Mouse (Mus musculus) granulocyte monocyte progenitor cell, adult 5-6 weeks (primary cell): ENCODE data around the gene Pcnt. TPM values are rescaled to one million over a fixed set of nuclear protein-coding genes. Genes with fewer than 3 reads are reported as not detected.

Experiments used
- ATAC-seq: replicated peaks from 2 replicates; pipeline ENCODE4 v1.8.0; 2016; ENCODE audit warnings: mild to moderate bottlenecking, moderate TSS enrichment, inconsistent platforms; ENCODE audit not compliant: poor library complexity, severe bottlenecking
- total RNA-seq, 2 experiments: library from RNA; stranded (forward) in 1 of 2; stranded (reverse) in 1 of 2; fragments of 200-712, 200-1000 nt in 1 of 2; fragments of >200 nt in 1 of 2; fragmentation: Nextera tagmentation in 1 of 2; gene quantifications; 2 replicates each; pipeline ENCODE4 v1.2.3; 2014 to 2017

The Pcnt gene
- total RNA-seq (2014; fragmentation: Nextera tagmentation) = 39.5 and 41.9 TPM in 2 replicates
- 53.6 and 55.6 TPM in 2 replicates for total RNA-seq (2017)

DNA sequence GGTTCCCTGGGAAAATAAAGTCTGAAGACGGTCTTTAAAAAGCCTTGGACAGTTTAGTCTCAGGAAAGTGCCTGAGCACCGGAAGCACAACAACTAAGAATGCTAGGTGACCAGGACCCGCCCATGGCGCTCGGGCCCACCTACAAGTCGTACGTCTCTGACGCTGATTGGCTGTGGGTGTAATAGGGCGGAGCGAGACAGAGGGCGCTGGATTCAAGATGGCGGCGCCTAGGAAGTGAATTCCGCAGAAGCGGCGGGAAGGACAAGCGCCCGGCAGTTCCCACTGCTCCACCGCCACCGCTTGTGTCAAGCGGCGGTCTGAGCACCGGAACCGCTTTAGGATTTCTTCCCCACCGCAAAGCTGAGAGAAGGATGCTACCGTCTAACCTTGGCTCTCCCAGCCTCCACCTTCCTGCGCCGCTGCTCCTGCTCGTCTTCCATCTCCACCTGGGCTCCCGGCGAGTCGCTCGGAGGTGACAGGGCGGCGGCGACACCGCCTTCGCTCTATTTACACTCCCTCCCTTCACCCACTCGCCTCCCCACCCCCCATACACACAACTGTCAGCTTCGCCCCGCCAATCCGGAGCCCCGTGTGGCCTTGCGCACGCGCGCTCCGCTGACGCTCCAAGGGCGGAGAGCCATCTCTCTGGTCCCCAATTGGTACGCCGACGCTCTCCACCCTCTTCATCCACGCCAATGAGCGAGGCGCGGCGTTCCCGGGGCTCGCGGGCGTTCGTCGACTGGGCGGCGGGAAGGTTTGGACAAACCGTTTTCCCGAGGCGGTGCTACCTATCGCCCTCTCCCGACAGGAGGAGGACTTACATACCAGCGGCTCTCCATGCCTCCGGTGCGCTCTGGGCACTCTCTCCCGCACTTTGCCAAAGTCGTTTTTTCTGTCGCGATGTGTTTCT lies at the start of gene Pcnt:
Gene Pcnt (minus strand): TSS at position 609 of the 911 bp plus-strand sequence.
- peak; percentile 90 for ATAC-seq

DNA sequence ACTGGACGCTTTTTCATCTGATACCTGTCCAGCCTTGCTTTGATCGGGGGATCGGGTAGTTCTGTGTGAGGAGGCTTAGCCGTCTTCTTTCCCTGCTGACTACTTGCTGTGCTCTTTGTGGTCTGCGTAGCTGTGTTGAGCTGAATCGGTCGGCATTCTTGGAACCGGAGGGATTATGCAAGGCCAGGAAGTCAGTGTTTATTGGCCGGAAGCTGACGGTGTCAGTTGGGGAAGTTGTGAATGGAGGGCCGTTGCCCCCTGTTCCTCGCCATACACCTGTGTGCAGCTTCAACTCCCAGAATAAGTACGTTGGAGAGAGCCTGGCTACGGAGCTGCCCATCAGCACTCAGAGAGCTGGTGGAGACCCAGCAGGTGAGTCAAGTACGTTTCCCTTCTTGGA lies 46.6 kb upstream of the Pcnt start:
- peak; percentile 77 for ATAC-seq

DNA sequence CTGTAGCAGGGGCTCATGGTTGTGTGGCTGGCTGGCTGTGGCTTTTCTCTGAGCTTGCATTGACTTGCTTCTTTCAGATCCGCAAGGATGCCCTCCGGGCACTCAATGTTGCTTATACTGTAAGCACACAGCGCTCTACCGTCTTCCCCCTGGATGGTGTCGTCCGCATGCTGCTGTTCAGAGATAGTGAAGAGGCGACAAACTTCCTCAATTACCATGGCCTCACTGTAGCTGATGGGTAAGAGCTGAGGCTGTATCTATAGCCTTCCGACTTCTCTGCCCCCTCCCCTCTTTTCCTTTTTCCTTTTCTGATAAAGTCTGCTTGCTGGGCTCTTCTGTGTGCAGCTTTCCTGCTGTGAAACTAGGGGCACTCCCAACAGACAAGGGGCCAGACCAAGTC lies 45.7 kb upstream of the Pcnt start:
- peak; percentile 40; the same call in 1 of the 2 replicates for ATAC-seq

DNA sequence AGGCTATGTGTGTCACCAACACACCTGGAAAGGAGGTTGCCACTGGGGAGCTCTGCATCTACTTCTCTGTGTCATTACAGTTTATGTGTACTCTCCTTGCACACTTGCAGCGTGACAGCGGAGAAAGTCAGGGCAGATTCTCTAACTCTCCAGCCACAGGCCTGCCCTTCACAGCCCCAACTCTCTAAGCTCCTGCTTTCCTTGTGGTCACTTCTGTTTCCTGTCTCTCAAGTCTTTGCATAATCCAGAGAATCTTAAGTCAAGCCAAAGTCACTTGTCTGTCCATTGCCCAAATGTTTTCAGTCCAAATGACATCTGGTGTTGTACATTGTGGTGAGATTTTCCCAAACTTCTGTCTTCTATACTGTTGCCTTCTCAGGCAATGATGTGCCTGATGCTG lies 43.7 kb upstream of the Pcnt start:
- peak; percentile 69 for ATAC-seq

DNA sequence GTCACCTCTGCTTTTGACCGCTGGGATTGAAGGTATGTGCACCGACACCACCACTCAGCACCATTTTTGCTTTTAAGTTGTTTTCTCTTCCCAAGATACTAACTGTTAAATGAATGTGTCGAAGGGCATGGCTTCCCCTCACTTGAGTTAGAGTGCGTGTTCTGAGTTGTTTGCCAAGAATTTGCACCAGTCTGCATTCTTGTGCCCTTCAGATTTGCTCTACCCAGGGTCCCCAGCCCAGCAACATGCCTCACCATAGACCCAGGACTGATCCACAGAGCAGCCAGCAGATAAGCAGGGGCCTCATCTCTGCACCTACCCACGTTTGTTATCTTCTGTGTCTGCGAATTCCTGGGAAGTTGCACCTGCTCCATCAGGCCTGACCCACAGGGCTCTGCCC lies 38.9 kb upstream of the Pcnt start:
- ATAC-seq = no peak

DNA sequence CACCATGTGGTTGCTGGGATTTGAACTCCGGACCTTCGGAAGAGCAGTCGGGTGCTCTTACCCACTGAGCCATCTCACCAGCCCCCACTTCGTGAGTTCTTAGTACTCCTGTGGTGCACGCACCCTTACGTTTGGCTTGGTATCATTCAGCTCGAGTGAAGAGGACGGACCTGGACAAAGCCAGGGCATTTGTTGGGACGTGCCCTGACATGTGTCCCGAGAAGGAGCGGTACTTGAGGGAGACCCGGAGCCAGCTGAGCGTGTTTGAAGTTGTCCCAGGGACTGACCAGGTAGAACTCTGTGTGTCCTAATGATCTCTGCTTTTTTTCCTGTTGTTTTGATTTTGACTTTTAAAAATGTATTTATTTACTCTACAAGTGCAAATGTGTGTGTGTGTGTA lies 38.3 kb upstream of the Pcnt start:
- ATAC-seq = no peak

DNA sequence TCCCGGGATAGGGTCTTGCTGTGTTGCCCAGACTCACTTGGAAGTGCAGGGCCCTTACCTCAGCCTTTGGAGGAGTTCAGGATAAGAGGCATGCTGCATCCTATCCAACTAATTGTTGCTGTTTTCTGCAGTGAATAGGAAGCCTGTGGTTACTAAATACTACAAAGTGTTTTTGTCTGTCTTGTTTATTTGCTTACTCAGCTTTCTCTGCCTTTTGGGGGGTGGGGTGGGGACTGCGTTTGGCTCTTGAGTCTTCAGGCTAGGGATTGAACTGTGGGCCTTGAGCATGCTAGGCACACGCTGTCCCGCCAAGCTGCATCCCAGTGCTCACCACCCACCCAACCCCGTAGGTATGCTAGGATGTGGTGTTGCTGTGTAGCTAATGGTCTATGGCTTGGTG lies 31.2 kb upstream of the Pcnt start:
- no peak for ATAC-seq

DNA sequence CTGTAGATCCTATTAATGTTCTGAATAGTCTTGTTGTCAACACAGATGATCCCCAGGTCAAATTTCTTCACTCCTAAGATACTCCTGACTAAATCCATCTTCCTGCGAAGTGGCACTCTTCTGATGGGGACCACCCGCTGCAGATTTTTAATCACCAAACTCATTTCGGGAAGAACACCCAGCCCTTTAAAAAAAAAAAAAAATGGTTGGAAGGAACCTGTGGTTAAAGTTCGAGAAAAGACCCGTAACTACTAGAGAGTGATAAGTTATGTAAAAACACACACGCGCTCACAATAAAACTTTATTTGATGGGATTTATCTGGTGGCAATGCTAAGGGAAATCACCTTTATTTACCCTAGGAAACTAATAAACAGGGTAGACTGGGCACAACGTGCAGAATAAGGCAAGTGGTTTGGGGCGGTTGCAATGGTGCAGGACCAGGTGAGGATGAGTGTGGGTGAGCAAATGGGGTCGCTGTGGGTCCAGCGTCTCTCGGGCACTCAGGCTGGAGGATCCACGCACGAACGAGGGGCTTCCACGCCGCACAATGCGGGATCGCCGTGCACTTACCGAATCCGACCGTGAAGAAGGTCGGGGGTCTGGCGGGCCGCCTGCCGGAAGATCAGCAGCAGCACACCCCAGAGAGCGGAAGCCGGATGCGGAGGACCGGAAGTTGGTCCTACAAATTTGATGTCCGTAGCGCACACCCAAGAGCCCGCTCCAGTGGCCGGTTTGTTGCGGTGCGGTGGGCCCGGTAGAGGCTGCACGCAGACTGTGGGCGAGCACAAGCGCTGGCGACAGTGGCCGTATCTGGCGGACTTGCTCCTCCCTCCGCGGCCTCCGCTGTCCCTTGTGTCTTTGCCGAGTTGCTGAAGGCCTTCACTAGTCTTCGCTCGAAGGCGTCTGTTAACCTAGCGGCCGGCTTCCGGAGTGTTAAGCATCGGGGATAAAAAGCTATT lies 25.9 kb upstream of the Pcnt start, which contains the start of the genes Mcm3ap and Ybey:
Gene Mcm3ap (plus strand): TSS at position 725 of the 960 bp plus-strand sequence.
Gene Ybey (minus strand): TSS at position 912 of the 960 bp plus-strand sequence.
- ATAC-seq = peak; percentile 99

DNA sequence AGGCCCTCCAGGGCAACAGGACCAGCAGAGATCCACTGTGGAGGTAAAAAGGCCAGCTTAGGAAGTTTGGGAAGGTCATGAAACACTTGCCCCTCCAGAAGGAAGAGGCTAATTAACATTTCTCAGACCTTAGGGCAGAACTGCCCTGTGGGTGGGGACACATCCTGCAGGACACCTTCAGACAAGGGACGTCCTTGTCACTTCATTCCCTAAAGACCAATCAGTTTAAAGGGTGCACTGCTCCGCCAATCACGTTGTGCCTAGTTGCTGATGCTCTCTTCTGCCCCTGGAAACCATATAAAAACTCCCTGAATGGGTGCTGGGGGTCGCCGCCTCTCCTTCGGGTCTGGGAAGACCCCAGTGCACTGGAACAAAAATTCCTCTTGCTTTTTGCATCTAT lies 20.1 kb upstream of the Pcnt start:
- ATAC-seq = no peak

DNA sequence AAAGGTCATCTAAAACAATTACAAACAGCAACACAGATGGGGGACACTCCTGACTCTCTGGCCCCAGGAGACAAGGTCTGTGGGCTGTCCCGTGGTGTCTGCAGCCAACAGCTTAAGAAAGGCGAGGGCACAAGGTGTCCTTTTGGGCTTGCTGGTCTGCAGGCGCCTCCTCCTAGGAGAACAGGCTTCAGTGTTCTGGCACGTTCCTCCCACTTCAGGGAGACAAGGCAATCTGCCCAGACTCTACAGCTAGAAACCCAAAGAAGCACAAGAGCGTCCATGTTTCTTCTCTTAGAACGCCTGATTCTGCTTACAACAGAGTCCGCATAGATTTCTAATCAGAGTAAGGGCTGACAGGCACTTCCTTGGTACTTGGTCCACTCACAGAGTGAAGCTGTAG lies 19.7 kb upstream of the Pcnt start:
- no peak for ATAC-seq

DNA sequence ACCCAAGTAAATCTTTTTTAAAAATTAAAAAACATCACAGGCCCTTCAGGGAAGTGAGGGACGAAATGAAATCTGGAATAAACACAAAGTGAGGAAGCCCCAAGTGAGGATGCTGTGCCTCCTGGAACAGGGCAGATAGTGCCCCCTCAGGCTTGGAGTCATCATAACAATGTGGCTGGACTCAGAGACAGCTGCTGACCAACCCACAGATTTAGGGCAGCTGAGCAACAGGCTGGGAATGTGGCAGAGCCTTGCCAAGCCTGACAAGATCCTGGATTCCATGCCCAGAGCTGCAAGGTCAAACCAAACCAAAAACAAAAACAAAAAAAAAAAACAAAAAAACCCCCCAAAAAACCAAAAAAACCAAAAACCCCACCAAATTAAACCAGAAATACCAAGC lies 18.7 kb upstream of the Pcnt start:
- no peak for ATAC-seq

DNA sequence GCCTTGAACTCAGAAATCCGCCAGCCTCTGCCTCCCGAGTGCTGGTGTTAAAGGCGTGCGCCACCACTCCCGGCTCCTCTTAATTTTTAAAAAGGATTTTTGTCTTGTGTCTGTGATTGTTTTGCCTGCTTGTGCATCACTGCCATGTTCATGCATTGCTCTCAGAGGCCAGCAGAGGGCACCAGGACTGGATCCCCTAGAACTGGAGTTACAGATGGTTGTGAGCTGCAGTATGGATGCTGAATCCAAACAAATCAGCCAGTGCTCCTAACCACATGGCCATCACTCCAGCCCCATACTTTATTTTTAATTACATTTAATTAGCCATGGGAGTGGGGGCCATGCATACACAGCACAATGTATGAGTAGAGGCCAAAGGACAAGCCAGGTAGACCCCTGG lies 12.7 kb upstream of the Pcnt start:
- peak; percentile 73 for ATAC-seq

DNA sequence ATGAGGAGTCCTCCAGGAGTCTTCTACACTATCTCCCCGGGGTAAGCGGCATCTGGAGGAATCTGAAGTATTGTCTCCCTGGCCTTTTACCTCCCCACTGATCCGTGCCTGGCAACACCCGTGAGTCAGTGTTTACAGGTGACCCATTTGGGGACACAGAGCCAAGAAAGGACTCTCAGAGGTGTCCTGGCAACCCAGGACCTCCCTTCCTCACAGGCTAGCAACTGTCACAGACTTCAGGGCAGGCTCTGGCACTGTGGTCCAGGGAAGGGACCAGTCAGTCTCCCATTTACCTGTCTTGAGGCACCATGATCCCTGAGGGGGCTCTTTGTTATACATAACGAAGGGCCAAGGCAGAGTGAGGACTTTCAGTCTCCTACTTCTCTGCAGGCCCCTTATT lies 6.3 kb upstream of the Pcnt start, which contains the start of gene 2610028H24Rik:
Gene 2610028H24Rik (plus strand): TSS at position 231 of the 400 bp plus-strand sequence.
- ATAC-seq = no peak

DNA sequence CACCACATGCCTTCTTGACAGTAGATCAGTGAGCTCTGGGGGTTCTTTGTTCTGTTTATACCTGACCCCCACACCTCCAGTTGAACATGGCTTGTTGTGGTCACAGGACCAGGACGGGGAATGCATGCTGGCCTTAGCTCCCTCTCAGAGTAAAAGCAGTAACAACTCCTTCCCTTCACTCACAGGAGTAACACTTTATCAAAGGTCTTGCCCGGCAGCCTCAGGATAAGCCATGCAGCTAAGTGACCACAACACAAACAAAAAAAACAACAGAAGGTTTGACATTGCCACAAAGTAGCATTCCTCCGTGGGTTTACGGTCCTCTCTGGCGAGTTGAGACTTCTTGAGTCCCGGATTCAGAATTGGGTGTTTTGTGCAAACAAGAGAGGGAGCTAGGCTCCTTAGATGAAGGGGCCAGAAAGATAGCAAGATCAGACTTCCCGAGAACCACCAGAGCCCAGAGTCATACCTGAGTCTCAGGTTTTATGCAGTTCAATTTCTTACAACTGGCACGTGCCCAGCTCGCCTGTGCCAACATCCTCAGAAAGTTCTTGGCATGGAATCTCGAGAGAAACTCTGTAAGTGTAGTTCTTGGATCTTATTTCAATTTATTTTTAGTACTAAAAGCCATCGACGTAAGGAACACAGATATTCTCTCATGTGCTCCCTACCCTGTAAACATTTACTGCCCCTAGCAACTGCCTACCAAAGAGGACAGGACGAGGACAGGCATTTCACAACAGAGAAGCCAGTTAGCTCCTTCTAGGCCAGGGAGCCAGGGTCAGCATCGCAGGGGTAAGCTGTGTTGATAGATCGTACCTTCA lies 5.0 kb upstream of the Pcnt start:
- no peak for ATAC-seq

DNA sequence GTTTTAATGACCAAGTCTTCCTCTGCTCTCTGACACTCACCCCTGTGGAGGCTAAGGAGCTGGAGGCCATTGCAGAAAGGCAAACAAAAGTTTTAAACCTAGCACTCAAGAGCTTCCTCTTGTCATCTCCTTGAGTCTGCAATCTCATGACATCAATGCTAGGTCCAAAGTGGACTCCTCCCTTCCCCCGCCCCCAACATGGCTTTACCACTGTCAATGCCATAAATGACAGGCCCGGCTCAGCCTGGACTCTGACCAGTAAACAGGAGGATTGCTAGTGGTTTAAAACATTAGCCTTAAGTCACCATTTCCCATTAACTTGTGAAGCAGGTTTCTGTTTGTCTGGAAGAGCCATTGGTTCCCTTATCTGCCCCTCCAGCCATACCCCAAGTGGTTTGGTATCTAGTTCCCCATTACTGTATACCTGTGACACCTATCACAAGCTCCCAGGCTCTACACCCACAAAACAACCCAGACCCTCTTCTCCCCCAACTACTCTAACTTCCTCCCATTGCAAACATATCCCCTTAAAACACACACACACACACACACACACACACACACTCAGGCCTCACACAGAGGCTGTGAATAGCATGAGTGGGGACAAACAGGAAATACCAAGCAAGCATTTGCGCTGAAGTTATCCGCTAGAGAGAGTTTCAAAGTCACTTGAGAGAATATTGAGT lies 3.6 kb upstream of the Pcnt start:
- ATAC-seq = peak; percentile 4

DNA sequence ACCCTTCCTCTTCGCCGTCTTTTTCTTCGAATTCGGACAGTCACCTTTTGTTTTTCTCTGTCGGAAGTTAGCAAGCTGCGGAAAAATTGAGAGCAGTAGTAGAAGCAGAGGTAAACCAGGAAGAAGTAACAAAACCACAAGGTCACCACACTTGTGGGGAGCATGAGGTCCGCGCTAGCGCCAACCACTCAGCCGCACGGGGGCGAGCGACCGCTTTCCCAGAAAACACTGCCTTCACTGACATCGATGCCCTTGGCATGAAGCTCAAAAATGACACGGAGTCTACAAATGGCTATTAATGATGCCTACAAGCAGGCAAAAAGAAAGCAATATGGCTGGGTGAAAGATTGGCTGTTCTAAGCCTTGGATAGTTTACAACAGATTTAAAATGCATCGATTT lies 2.3 kb downstream of the Pcnt start, which contains the start of gene AC141477.1:
Gene AC141477.1 (minus strand): TSS at position 164 of the 400 bp plus-strand sequence.
- no peak for ATAC-seq

DNA sequence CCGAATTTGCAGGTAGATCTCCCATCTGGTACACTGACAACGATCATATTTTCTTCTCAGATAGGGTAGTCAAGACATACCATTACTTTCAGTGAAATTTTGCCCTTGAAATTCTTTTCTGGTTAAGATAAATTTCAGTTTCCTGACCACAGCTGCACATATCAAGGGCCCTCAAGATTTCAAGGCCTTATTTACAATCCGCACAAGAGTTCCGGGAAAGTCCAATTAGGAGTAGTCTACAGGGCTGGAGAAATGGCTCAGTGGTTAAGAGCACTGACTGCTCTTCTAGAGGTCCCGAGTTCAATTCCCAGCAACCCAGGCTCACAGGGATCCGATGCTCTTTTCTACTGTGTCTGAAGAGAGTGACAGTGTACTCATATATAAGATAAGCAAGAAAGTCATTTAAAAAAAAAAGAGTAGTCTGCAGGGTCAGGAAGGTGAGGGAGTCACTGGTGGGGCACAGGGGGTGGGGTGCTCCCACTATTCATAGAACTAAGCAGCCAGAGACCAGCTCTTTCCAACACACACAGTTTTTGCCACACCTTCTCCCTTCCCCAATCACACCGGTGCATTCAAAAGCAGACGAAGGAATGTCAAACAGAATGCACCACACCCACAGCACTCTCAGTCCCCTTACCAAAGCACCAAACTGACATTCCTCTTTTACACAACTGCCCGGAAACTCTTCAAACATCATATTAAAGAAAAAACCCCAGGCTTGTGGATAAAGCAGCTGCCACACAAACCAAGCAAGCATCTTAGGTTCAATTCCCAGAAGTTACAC lies 3.3 kb downstream of the Pcnt start:
- ATAC-seq = no peak

DNA sequence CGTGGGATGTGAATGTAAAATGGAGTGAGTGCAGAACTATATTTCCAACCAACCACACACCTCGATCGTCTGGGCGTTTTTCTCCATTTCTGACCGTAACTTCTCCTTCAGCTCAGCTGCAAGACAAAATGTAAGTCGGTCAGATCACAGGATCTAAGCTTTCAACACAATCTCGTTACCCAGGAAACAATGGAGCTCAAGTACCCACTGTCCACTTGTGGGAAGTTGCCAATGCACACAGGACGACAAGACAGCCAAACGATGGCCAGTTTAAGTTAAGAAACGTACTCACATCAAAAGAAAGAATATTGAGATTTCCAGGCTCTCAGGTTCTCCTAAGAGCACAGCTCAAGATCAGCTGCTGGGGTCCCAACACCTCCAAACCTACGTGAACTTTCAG lies 8.7 kb downstream of the Pcnt start:
- ATAC-seq = no peak
